Mouse (Mus musculus) heart, postnatal 0 days (tissue): ENCODE measurements around the gene Pdzrn4.

Source experiments
- CTCF ChIP-seq: IDR thresholded peaks from 2 replicates; pipeline ENCODE4 v1.5.1; 2016; ENCODE audit warnings: antibody characterized with exemption, control low read depth, low read depth
- EP300 ChIP-seq: IDR thresholded peaks from 2 replicates; pipeline ENCODE4 v1.6.1; 2016; ENCODE audit warnings: antibody characterized with exemption, low read depth

GRCm38 (mm10) chr15:92676096-92676495 is 279.4 kb downstream of the Pdzrn4 start:
- no peak for TF ChIP-seq EP300
- no peak for TF ChIP-seq CTCF
